ENCODE assay signal across 10 mouse cellular contexts in genomic region chr17:31074666-31075065, GRCm38 (mm10). TPM values are rescaled to one million over a fixed set of nuclear protein-coding genes. Genes with fewer than 3 reads are reported as not detected.
DNase-seq lines count a peak whose midpoint lies in the region; ATAC-seq and TF ChIP-seq lines count a peak whose summit lies in the region.
"Had no signal": no experiment of that assay in that cellular context is flagged by ENCODE, and none has a peak within 500 bp of the region (broad histone marks: within the 10 kb centered on the region; RNA-seq: fewer than 3 reads in every experiment).

No protein-coding gene starts in this region.

- peaks cover 38% of the 10 kb centered on the region for H3K4me1 ChIP-seq in heart, adult 2 months (ENCODE audit: control insufficient read depth, insufficient read depth, low read length)
- peaks cover 81% of the 10 kb centered on the region for H3K4me1 ChIP-seq in liver, postnatal 0 days (ENCODE audit: insufficient read depth)

- peak overlapping the region; percentile 75 for H3K27ac ChIP-seq in heart, adult 2 months
- peak overlapping the region; percentile 80 for H3K27ac ChIP-seq in liver, postnatal 0 days (ENCODE audit: low read depth)

- H3K79me2 ChIP-seq in heart, adult 2 months (replicated peaks; ENCODE audit: control insufficient read depth, insufficient read depth, low read length), result no peaks in the 10 kb centered on the region

- intact Hi-C loops in heart, adult 2 months (cut with DNase I), result no loop called here

- ATAC-seq in liver, postnatal 0 days, result no peak

- H3K36me3 ChIP-seq in heart, adult 2 months (ENCODE audit: control insufficient read depth, insufficient read depth, low read length), result peaks cover 10% of the 10 kb centered on the region; the same call in 1 of the 2 replicates
- H3K36me3 ChIP-seq in liver, postnatal 0 days (replicated peaks; ENCODE audit: insufficient read depth, low read length), result no peaks in the 10 kb centered on the region; the same call in 1 of the 2 replicates

- H3K9me3 ChIP-seq in liver, postnatal 0 days (ENCODE audit: low read length), result no peaks in the 10 kb centered on the region

- WGBS in heart, adult 2 months, result 34% methylated on average over 3 of the region's 3 CpGs
- WGBS in liver, postnatal 0 days (ENCODE audit: insufficient replicate concordance), result 32% methylated on average over 3 of the region's 3 CpGs

- H3K9ac ChIP-seq in heart, adult 2 months (ENCODE audit: low read depth, low read length), result no peak overlapping the region
- H3K9ac ChIP-seq in liver, postnatal 0 days (replicated peaks), result no peak overlapping the region; the same call in 1 of the 2 replicates

- peak; percentile 30; the same call in 1 of the 2 replicates for TF ChIP-seq POLR2A in heart, adult 2 months (IDR thresholded peaks at IDR 0.05; ENCODE audit: insufficient read depth, low read depth, low read length)

- TF ChIP-seq CTCF in heart, adult 2 months (IDR thresholded peaks at IDR 0.05), result no peak
- no peak for TF ChIP-seq CTCF in liver, postnatal 0 days (IDR thresholded peaks at IDR 0.05; ENCODE audit: low read depth)

- no peaks in the 10 kb centered on the region for H3K27me3 ChIP-seq in heart, adult 2 months (ENCODE audit: control insufficient read depth, insufficient read depth, low read length)
- no peaks in the 10 kb centered on the region for H3K27me3 ChIP-seq in liver, postnatal 0 days (ENCODE audit: insufficient read depth, low read length)

- TF ChIP-seq EP300 in heart, adult 2 months (IDR thresholded peaks at IDR 0.05; ENCODE audit: insufficient read depth, low read depth, low read length), result 0 out of 2 replicates have a peak, but pooled peaks have one; percentile 29
- TF ChIP-seq EP300 in liver, postnatal 0 days (IDR thresholded peaks at IDR 0.05; ENCODE audit: low read depth), result no peak

- H3K4me3 ChIP-seq in heart, adult 2 months, result no peak overlapping the region
- H3K4me3 ChIP-seq in liver, postnatal 0 days (ENCODE audit: low read depth, low read length), result no peak overlapping the region

- DNase-seq in heart, adult 2 months, result peak in 1 of 2 experiments; percentile 48
- no peak for DNase-seq in heart, postnatal 4 days
- peak; percentile 52 for DNase-seq in A20 (ENCODE audit: low read depth, low spot score)
- peak; percentile 33 for DNase-seq in forelimb bud, embryonic 11.5 days (ENCODE audit: low read depth, low spot score)
- DNase-seq in liver, postnatal 0 days, result no peak
- DNase-seq in cerebellum, adult 9-11 months, result no peak
- no peak for DNase-seq in frontal cortex, postnatal 36 days (ENCODE audit: low spot score in 2 of 2)
- no peak for DNase-seq in testis, postnatal 14 days (ENCODE audit: low spot score)

- peak overlapping the region; percentile 81 for H3K4me2 ChIP-seq in liver, postnatal 0 days (ENCODE audit: low read depth, low read length)

RNA-seq across cellular contexts. Expression of gene Abcg1, which starts 17.2 kb away (rescaled TPM):
- 1 to 10 TPM; 7.0 to 7.2 TPM for total RNA-seq in heart, adult 2 months (2021)
- polyA plus RNA-seq in heart, adult 2 months (2012; rRNA removed), result 2.9 and 3.0 TPM in 2 replicates
- total RNA-seq in heart, postnatal 4 days (2021), result 1 to 10 TPM; 5.3 to 7.8 TPM
- 8.9 and 9.4 TPM in 2 replicates for polyA plus RNA-seq in liver, postnatal 0 days (2015; fragmentation: Nextera tagmentation; extraction: Ambion mirVana)

RNA-seq across cellular contexts. Expression of gene Tff3, which starts 54.8 kb away (rescaled TPM):
- not detected for total RNA-seq in heart, adult 2 months (2021)
- 0.39 TPM in 1 of 2 replicates, not detected in the other for polyA plus RNA-seq in heart, adult 2 months (2012; rRNA removed)
- not detected for total RNA-seq in heart, postnatal 4 days (2021)
- 932 and 1,034 TPM in 2 replicates for polyA plus RNA-seq in liver, postnatal 0 days (2015; fragmentation: Nextera tagmentation; extraction: Ambion mirVana)
- total RNA-seq: ES-E14 had no signal
- polyA plus RNA-seq: neural tube, embryonic 14.5 days had no signal

Comparison
In these comparisons a context has a peak if more than half of its experiments do, and no peak if none do; other contexts are left out.
1. DNase-seq: peak in A20 (single experiment) and forelimb bud, embryonic 11.5 days (single experiment); none in heart, postnatal 4 days (single experiment), liver, postnatal 0 days (single experiment), cerebellum, adult 9-11 months (single experiment), frontal cortex, postnatal 36 days (0 of 2) and testis, postnatal 14 days (single experiment).